Mouse (Mus musculus) myocyte (in vitro differentiated cells): ENCODE measurements around the gene Acss1.

ENCODE experiments used
- CEBPB ChIP-seq: IDR thresholded peaks from 2 replicates; pipeline ENCODE4 v1.6.1; 2011; ENCODE audit warnings: mild to moderate bottlenecking, moderate library complexity; ENCODE audit not compliant: poor library complexity, insufficient read depth, severe bottlenecking
- E2F4 ChIP-seq: IDR thresholded peaks from one replicate; pipeline ENCODE4 v1.6.1; 2011; ENCODE audit warnings: mild to moderate bottlenecking, control low read depth, moderate library complexity; ENCODE audit not compliant: insufficient read depth
- MAX ChIP-seq: IDR thresholded peaks from one replicate; pipeline ENCODE4 v1.6.1; 2011; ENCODE audit warnings: low read depth, mild to moderate bottlenecking, control low read depth
- MYOD1 ChIP-seq, 3 experiments: IDR thresholded peaks; one replicate each; pipeline ENCODE4 v1.6.1; 2011; ENCODE audit warnings: control low read depth in 2 of 3, low read depth in 2 of 3, mild to moderate bottlenecking in 2 of 3, moderate library complexity in 1 of 3; ENCODE audit not compliant: insufficient read length in 2 of 3, control insufficient read depth in 1 of 3
- MYOG ChIP-seq, 3 experiments: IDR thresholded peaks; one replicate each; pipeline ENCODE4 v1.6.1; 2011; ENCODE audit warnings: control low read depth in 2 of 3, low read depth in 2 of 3, mild to moderate bottlenecking in 2 of 3; ENCODE audit not compliant: insufficient read length in 2 of 3, control insufficient read depth in 1 of 3, insufficient read depth in 1 of 3
- POLR2A ChIP-seq: IDR thresholded peaks from one replicate; pipeline ENCODE4 v1.6.1; 2011; ENCODE audit warnings: low read depth, mild to moderate bottlenecking, control low read depth, moderate library complexity; ENCODE audit not compliant: insufficient read length
- POLR2AphosphoS2 ChIP-seq: IDR thresholded peaks from one replicate; pipeline ENCODE4 v1.6.1; 2011; ENCODE audit warnings: low read depth, control low read depth; ENCODE audit not compliant: insufficient read length
- REST ChIP-seq: IDR thresholded peaks from one replicate; pipeline ENCODE4 v1.6.1; 2011; ENCODE audit warnings: mild to moderate bottlenecking, control low read depth, moderate library complexity; ENCODE audit not compliant: insufficient read depth, insufficient read length
- SRF ChIP-seq: IDR thresholded peaks from one replicate; pipeline ENCODE4 v1.6.1; 2011; ENCODE audit warnings: low read depth; ENCODE audit not compliant: control insufficient read depth, insufficient read length
- TCF12 ChIP-seq: IDR thresholded peaks from one replicate; pipeline ENCODE4 v1.6.1; 2011; ENCODE audit warnings: mild to moderate bottlenecking, control low read depth; ENCODE audit not compliant: poor library complexity, insufficient read depth, severe bottlenecking
- TCF3 ChIP-seq: IDR thresholded peaks from one replicate; pipeline ENCODE4 v1.6.1; 2011; ENCODE audit warnings: low read depth, control low read depth; ENCODE audit not compliant: insufficient read length
- USF1 ChIP-seq: IDR thresholded peaks from one replicate; pipeline ENCODE4 v1.6.1; 2011; ENCODE audit warnings: low read depth, mild to moderate bottlenecking, control low read depth, moderate library complexity

GRCm38 (mm10) chr2:150687871-150688540 is 19.7 kb upstream of the Acss1 start:
- TF ChIP-seq POLR2AphosphoS2 (no peak), POLR2A (no peak), CEBPB (no peak), MAX (no peak), E2F4 (no peak), TCF12 (no peak), MYOD1 (IDR thresholded peaks at IDR 0.05; ENCODE audit: control insufficient read depth in 1 of 3, insufficient read length in 2 of 3, low read depth in 2 of 3) (no peak), USF1 (no peak), MYOG (IDR thresholded peaks at IDR 0.05; ENCODE audit: control insufficient read depth in 1 of 3, insufficient read depth in 1 of 3, insufficient read length in 2 of 3, low read depth in 2 of 3) (no peak), SRF (no peak), REST (no peak), TCF3 (no peak)
